Mouse (Mus musculus) MEL (cell line): ENCODE results near the gene Cntnap2. TPM values are rescaled to one million over a fixed set of nuclear protein-coding genes. Genes with fewer than 3 reads are reported as not detected.

Source experiments
- DNase-seq: peaks from one replicate; pipeline ENCODE4 v3.0.0; 2011; ENCODE audit warnings: low read depth, low spot score
- H3K27ac ChIP-seq: 2 replicates; pipeline ENCODE4 v1.5.1; 2012; ENCODE audit warnings: low read depth, mild to moderate bottlenecking, control low read depth, low read length, moderate library complexity; ENCODE audit not compliant: control insufficient read depth
- H3K27me3 ChIP-seq, 2 experiments: fragments of 150-350 bp in 1 of 2; sonication (generic) in 1 of 2; 2 replicates each; pipeline ENCODE4 v1.6.1; 2012; ENCODE audit warnings: low read length in 2 of 2, mild to moderate bottlenecking in 2 of 2, improper control_type of control experiment in 1 of 2, moderate library complexity in 1 of 2; ENCODE audit not compliant: insufficient read depth in 2 of 2, control insufficient read depth in 1 of 2
- H3K36me3 ChIP-seq, 2 experiments: 2 replicates each; pipeline ENCODE4 v1.6.1; 2012 to 2014; ENCODE audit warnings: low read length in 2 of 2, improper control_type of control experiment in 1 of 2, inconsistent platforms in 1 of 2, mild to moderate bottlenecking in 1 of 2; ENCODE audit not compliant: insufficient read depth in 2 of 2, control insufficient read depth in 1 of 2
- H3K4me1 ChIP-seq, 2 experiments: fragments of 150-350 bp in 1 of 2; sonication (generic) in 1 of 2; 2 replicates each; pipeline ENCODE4 v1.6.1; 2012; ENCODE audit warnings: low read length in 2 of 2, improper control_type of control experiment in 1 of 2, mild to moderate bottlenecking in 1 of 2; ENCODE audit not compliant: insufficient read depth in 2 of 2, control insufficient read depth in 1 of 2
- H3K4me3 ChIP-seq, 2 experiments: fragments of 150-350 bp in 1 of 2; sonication (generic) in 1 of 2; 2 replicates each; pipeline ENCODE4 v1.5.1; 2012; ENCODE audit warnings: low read depth in 2 of 2, low read length in 2 of 2, mild to moderate bottlenecking in 2 of 2, moderate library complexity in 2 of 2, control low read depth in 1 of 2, improper control_type of control experiment in 1 of 2; ENCODE audit not compliant: control insufficient read depth in 1 of 2, insufficient read depth in 1 of 2
- H3K79me2 ChIP-seq: 2 replicates; pipeline ENCODE4 v1.6.1; 2012; ENCODE audit warnings: mild to moderate bottlenecking, low read length, moderate library complexity; ENCODE audit not compliant: control insufficient read depth, poor library complexity, insufficient read depth
- H3K9ac ChIP-seq: 2 replicates; pipeline ENCODE4 v1.6.1; 2012; ENCODE audit warnings: low read depth, mild to moderate bottlenecking, control low read depth, low read length, moderate library complexity; ENCODE audit not compliant: control insufficient read depth, poor library complexity, severe bottlenecking
- H3K9me3 ChIP-seq: fragments of 150-350 bp; sonication (generic); replicated peaks from 2 replicates; pipeline ENCODE4 v1.6.1; 2012; ENCODE audit warnings: mild to moderate bottlenecking, low read length, improper control_type of control experiment, moderate library complexity; ENCODE audit not compliant: insufficient read depth
- CTCF ChIP-seq, 3 experiments: IDR thresholded peaks in 2 of 3; conservative IDR thresholded peaks in 1 of 3; 2 replicates each; pipeline ENCODE4 v1.5.1; 2011 to 2012; ENCODE audit warnings: low read length in 3 of 3, low read depth in 2 of 3, mild to moderate bottlenecking in 2 of 3, improper control_type of control experiment in 1 of 3, inconsistent platforms in 1 of 3, mixed read lengths in 1 of 3, moderate library complexity in 1 of 3; ENCODE audit not compliant: control insufficient read depth in 1 of 3, insufficient read depth in 1 of 3, poor library complexity in 1 of 3, severe bottlenecking in 1 of 3
- ELF1 ChIP-seq: IDR thresholded peaks from 2 replicates; pipeline ENCODE4 v1.6.1; 2014; ENCODE audit warnings: low read depth, mild to moderate bottlenecking, inconsistent platforms, low read length, improper control_type of control experiment, moderate library complexity
- ETS1 ChIP-seq: IDR thresholded peaks from 2 replicates; pipeline ENCODE4 v1.6.1; 2012; ENCODE audit warnings: low read depth, mild to moderate bottlenecking, inconsistent platforms, low read length, improper control_type of control experiment, moderate library complexity
- GABPA ChIP-seq: IDR thresholded peaks from 2 replicates; pipeline ENCODE4 v1.6.1; 2012; ENCODE audit warnings: low read depth, mild to moderate bottlenecking, inconsistent platforms, low read length, improper control_type of control experiment, moderate library complexity
- HCFC1 ChIP-seq: IDR thresholded peaks from 2 replicates; pipeline ENCODE4 v1.6.1; 2012; ENCODE audit warnings: low read depth, mild to moderate bottlenecking, inconsistent platforms, low read length, improper control_type of control experiment, moderate library complexity
- MAFK ChIP-seq: IDR thresholded peaks from 2 replicates; pipeline ENCODE4 v1.6.1; 2011; ENCODE audit warnings: low read depth, mild to moderate bottlenecking, low read length, improper control_type of control experiment, borderline replicate concordance
- MAX ChIP-seq: IDR thresholded peaks from 2 replicates; pipeline ENCODE4 v1.6.1; 2011; ENCODE audit warnings: low read length, improper control_type of control experiment
- MAZ ChIP-seq: IDR thresholded peaks from 2 replicates; pipeline ENCODE4 v1.6.1; 2012; ENCODE audit warnings: low read depth, mild to moderate bottlenecking, inconsistent platforms, low read length, improper control_type of control experiment
- MEF2A ChIP-seq: IDR thresholded peaks from 2 replicates; pipeline ENCODE4 v1.6.1; 2014; ENCODE audit warnings: low read depth, mild to moderate bottlenecking, inconsistent platforms, low read length, improper control_type of control experiment; ENCODE audit not compliant: poor library complexity, insufficient replicate concordance, severe bottlenecking; ENCODE audit errors: extremely low read depth
- NELFE ChIP-seq: IDR thresholded peaks from 2 replicates; pipeline ENCODE4 v1.6.1; 2011; ENCODE audit warnings: low read depth, low read length, improper control_type of control experiment
- NRF1 ChIP-seq: IDR thresholded peaks from 2 replicates; pipeline ENCODE4 v1.6.1; 2014; ENCODE audit warnings: low read depth, mild to moderate bottlenecking, inconsistent platforms, low read length, improper control_type of control experiment, moderate library complexity; ENCODE audit not compliant: poor library complexity, insufficient read depth, severe bottlenecking
- POLR2A ChIP-seq, 2 experiments: IDR thresholded peaks; 2 replicates each; pipeline ENCODE4 v1.6.1; 2011 to 2012; ENCODE audit warnings: low read length in 2 of 2, mild to moderate bottlenecking in 2 of 2, control low read depth in 1 of 2, improper control_type of control experiment in 1 of 2, low read depth in 1 of 2, moderate library complexity in 1 of 2; ENCODE audit not compliant: control insufficient read depth in 1 of 2, insufficient read depth in 1 of 2, poor library complexity in 1 of 2
- RAD21 ChIP-seq: IDR thresholded peaks from 2 replicates; pipeline ENCODE4 v1.6.1; 2011; ENCODE audit warnings: mild to moderate bottlenecking, low read depth, low read length, improper control_type of control experiment
- SIN3A ChIP-seq: IDR thresholded peaks from 2 replicates; pipeline ENCODE4 v1.6.1; 2012; ENCODE audit warnings: low read length, improper control_type of control experiment, inconsistent platforms
- TAL1 ChIP-seq: IDR thresholded peaks from 2 replicates; pipeline ENCODE4 v1.6.1; 2012; ENCODE audit warnings: mild to moderate bottlenecking, inconsistent platforms, low read length, moderate library complexity, mixed read lengths
- TBP ChIP-seq: IDR thresholded peaks from 2 replicates; pipeline ENCODE4 v1.8.0; 2011; ENCODE audit warnings: low read depth, low read length, improper control_type of control experiment
- TCF12 ChIP-seq: IDR thresholded peaks from 2 replicates; pipeline ENCODE4 v1.6.1; 2014; ENCODE audit warnings: low read depth, mild to moderate bottlenecking, inconsistent platforms, low read length, improper control_type of control experiment, moderate library complexity
- ZC3H11A ChIP-seq: IDR thresholded peaks from 2 replicates; pipeline ENCODE4 v1.6.1; 2012; ENCODE audit warnings: low read depth, mild to moderate bottlenecking, inconsistent platforms, low read length, improper control_type of control experiment
- polyA plus RNA-seq, 2 experiments: library from polyadenylated mRNA; stranded (reverse) in 1 of 2; unstranded in 1 of 2; fragments of >175 nt in 1 of 2; fragments of >200 nt in 1 of 2; gene quantifications; 2 replicates each; pipeline versions ENCODE4 v1.2.1 to v1.2.4; 2012; ENCODE audit warnings: low replicate concordance in 2 of 2, low read depth in 1 of 2; ENCODE audit not compliant: insufficient read length in 2 of 2, insufficient read depth in 1 of 2, missing spikeins in 1 of 2
- total RNA-seq: library from RNA; depleted of rRNA; stranded (reverse); fragments of 300-350 nt; gene quantifications from 2 replicates; pipeline ENCODE4 v1.2.3, GENCODE M21; 2012

The Cntnap2 gene
- total and polyA plus RNA-seq, 3 experiments: 0.01 TPM; not detected in 2

GRCm38 (mm10) chr6:45885486-45885885 is 826.3 kb downstream of the Cntnap2 start:
- no peak overlapping the region for H3K4me3 ChIP-seq
- no peaks in the 10 kb centered on the region for H3K4me1 ChIP-seq
- H3K27ac ChIP-seq: no peak overlapping the region
- H3K79me2 ChIP-seq: no peaks in the 10 kb centered on the region
- no peaks in the 10 kb centered on the region for H3K27me3 ChIP-seq
- TF ChIP-seq MAZ (no peak), TBP (no peak), MEF2A (no peak), CTCF (IDR thresholded peaks at IDR 0.05 in 2 of 3, conservative IDR thresholded peaks at IDR 0.05 in 1 of 3; ENCODE audit: control insufficient read depth in 1 of 3, insufficient read depth in 1 of 3, low read depth in 2 of 3, low read length in 3 of 3, poor library complexity in 1 of 3, severe bottlenecking in 1 of 3) (no peak), MAX (no peak)
- no peaks in the 10 kb centered on the region for H3K9me3 ChIP-seq
- no peaks in the 10 kb centered on the region for H3K36me3 ChIP-seq
- DNase-seq: no peak
- H3K9ac ChIP-seq: no peak overlapping the region

DNA sequence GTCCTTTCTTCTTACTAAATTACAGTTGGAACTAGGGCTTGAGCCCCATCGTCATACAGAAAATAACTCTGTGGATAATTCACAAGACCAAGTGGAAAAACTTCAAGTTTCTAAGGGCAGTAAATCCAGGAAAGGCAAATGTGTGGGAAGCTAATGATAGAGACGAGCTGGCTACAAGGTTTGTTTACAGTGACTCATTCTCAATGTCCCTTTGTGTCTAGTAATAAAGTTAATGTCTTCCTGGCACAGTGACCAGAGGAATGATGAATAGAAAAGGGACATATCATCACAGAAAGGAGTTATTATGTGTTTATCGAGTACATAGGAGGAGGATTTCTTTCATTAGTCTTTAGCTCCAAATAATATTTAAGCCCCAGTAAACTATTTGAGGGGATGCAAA is 828.7 kb downstream of the Cntnap2 start:
- H3K4me1 ChIP-seq: no peaks in the 10 kb centered on the region
- H3K27me3 ChIP-seq: no peaks in the 10 kb centered on the region
- H3K36me3 ChIP-seq: no peaks in the 10 kb centered on the region
- no peak overlapping the region for H3K4me3 ChIP-seq
- no peak overlapping the region for H3K9ac ChIP-seq
- H3K79me2 ChIP-seq: no peaks in the 10 kb centered on the region
- TF ChIP-seq ETS1 (no peak), RAD21 (no peak), ELF1 (no peak), MEF2A (no peak), HCFC1 (no peak), GABPA (no peak), TAL1 (no peak), POLR2A (IDR thresholded peaks at IDR 0.05; ENCODE audit: control insufficient read depth in 1 of 2, insufficient read depth in 1 of 2, low read depth in 1 of 2, low read length in 2 of 2, poor library complexity in 1 of 2) (no peak), NELFE (no peak), MAFK (no peak), TCF12 (no peak), ZC3H11A (no peak), SIN3A (no peak), NRF1 (no peak), CTCF (IDR thresholded peaks at IDR 0.05 in 2 of 3, conservative IDR thresholded peaks at IDR 0.05 in 1 of 3; ENCODE audit: control insufficient read depth in 1 of 3, insufficient read depth in 1 of 3, low read depth in 2 of 3, low read length in 3 of 3, poor library complexity in 1 of 3, severe bottlenecking in 1 of 3) (no peak)
- no peaks in the 10 kb centered on the region for H3K9me3 ChIP-seq
- DNase-seq: no peak
- no peak overlapping the region for H3K27ac ChIP-seq
